Mouse (Mus musculus): ENCODE data around the gene Spock1. TPM values are rescaled to one million over a fixed set of nuclear protein-coding genes. Genes with fewer than 3 reads are reported as not detected.

Gene Spock1
- polyA plus RNA-seq, 1 experiment from 2014 or later: 0.12 TPM

DNA sequence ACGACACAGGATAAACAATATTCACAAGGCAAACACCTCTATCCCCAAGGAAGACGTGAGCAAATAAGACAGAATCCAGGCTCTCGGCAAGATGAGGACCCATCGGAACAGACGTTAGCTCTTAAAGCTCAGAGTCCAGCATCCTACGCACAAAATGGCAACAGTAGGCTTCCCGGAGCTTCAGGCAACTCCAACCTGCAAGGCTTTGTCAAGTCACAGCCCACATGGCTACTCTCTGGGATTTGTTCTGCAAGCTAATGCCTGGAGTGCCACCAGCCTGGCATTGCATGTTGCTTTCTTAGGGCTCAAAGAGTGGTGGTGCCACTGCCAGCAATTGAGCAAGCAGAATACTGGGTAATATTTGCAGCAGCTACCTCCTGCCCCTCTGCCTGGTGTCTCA, 373.8 kb downstream of the Spock1 start:
- no peak overlapping the region for H3K4me2 ChIP-seq (ENCODE audit: low read depth, low read length)
- ATAC-seq (ENCODE audit: low read depth): no peak
- WGBS (ENCODE audit: insufficient replicate concordance): 69% methylated on average over 7 of the region's 7 CpGs

DNA sequence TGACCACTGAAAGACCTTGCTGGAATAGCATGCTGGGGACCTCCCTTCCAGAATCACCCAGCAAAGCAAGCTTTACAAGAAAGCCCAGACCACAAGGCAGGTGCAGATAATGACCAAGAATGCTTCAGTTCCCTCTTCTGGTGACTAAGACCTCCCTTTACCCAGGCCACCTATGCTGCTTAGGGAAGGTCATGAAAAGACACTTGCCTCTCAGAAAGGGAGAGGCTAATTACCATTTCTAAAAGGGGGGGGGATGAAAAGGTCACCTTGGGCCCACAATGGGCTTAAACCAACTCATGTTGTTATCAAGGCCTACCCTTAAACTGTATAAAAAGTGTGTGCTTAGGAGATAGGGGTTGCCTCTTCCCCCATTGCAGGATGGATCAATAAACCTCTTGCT, 382.2 kb downstream of the Spock1 start:
- Histone ChIP-seq H3K27ac (ENCODE audit: low read length) (no peak overlapping the region), H3K9ac (ENCODE audit: low read depth, low read length) (no peak overlapping the region), H3K4me1 (ENCODE audit: control insufficient read depth, low read depth, low read length) (no peaks in the 10 kb centered on the region), H3K4me3 (ENCODE audit: low read depth, low read length) (no peak overlapping the region), H3K27me3 (ENCODE audit: control insufficient read depth, insufficient read depth, low read depth, low read length) (no peaks in the 10 kb centered on the region), H3K9me3 (replicated peaks; ENCODE audit: control insufficient read depth, low read length) (no peaks in the 10 kb centered on the region), H3K4me2 (ENCODE audit: low read depth, low read length) (no peak overlapping the region), H3K36me3 (ENCODE audit: control insufficient read depth, insufficient read depth) (no peaks in the 10 kb centered on the region)
- no peak for ATAC-seq (ENCODE audit: low read depth)

More for the DNA sequence above, 373.8 kb downstream of the Spock1 start:
- Histone ChIP-seq H3K9ac (ENCODE audit: low read depth, low read length) (no peak overlapping the region), H3K4me3 (ENCODE audit: low read depth, low read length) (no peak overlapping the region), H3K36me3 (ENCODE audit: control insufficient read depth, insufficient read depth) (no peaks in the 10 kb centered on the region), H3K27me3 (ENCODE audit: control insufficient read depth, insufficient read depth, low read depth, low read length) (no peaks in the 10 kb centered on the region), H3K9me3 (replicated peaks; ENCODE audit: control insufficient read depth, low read length) (no peaks in the 10 kb centered on the region), H3K4me1 (ENCODE audit: control insufficient read depth, low read depth, low read length) (no peaks in the 10 kb centered on the region), H3K27ac (ENCODE audit: low read length) (no peak overlapping the region)

DNA sequence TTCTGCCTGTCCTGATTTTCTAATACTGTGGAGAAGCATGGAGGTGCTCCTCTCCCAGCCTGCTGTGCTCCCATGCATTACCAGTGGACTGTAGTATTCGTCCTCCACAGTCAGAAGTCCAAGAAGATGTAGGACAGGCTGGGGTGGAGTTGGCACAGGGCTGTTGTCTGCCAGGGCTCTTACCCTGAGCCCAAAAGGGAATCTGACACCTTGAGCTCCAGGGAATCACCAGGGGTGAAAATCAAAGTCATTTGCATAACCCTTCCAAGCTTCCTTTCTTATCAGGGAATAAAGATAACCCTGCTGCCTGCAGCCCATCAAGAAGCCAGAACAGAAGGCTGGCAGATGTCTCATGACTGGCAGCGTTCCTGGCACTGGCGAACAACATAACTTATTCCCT, 383.6 kb downstream of the Spock1 start:
- Histone ChIP-seq H3K9ac (ENCODE audit: low read depth, low read length) (no peak overlapping the region), H3K36me3 (ENCODE audit: control insufficient read depth, insufficient read depth) (no peaks in the 10 kb centered on the region), H3K4me1 (ENCODE audit: control insufficient read depth, low read depth, low read length) (no peaks in the 10 kb centered on the region), H3K27me3 (ENCODE audit: control insufficient read depth, insufficient read depth, low read depth, low read length) (no peaks in the 10 kb centered on the region), H3K27ac (ENCODE audit: low read length) (no peak overlapping the region), H3K4me2 (ENCODE audit: low read depth, low read length) (no peak overlapping the region), H3K9me3 (replicated peaks; ENCODE audit: control insufficient read depth, low read length) (no peaks in the 10 kb centered on the region), H3K4me3 (ENCODE audit: low read depth, low read length) (no peak overlapping the region)
- 46% methylated on average over 3 of the region's 3 CpGs for WGBS (ENCODE audit: insufficient replicate concordance)
- ATAC-seq (ENCODE audit: low read depth): no peak

DNA sequence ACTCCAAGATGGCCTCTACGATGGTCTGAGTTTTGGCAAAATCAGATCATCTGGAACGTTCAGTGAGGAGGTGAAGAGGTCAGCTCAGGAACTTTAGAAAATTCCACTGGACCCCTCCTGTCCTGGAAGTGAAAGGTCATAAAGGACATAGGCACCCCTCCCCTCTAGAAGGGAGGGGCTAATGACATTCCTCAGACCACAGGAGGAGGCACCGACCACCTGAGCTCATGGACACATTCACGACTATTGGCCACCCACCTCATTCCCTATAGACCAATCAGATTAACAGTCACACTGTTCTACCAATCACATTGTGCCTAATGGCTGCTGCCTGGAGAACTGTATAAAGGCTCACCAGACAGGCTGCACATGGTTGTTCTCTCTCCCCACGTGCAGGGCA, 384.8 kb downstream of the Spock1 start:
- no peak overlapping the region for H3K27ac ChIP-seq (ENCODE audit: low read length)
- H3K4me2 ChIP-seq (ENCODE audit: low read depth, low read length): no peak overlapping the region
- no peak overlapping the region for H3K9ac ChIP-seq (ENCODE audit: low read depth, low read length)
- H3K4me3 ChIP-seq (ENCODE audit: low read depth, low read length): no peak overlapping the region
- H3K9me3 ChIP-seq (replicated peaks; ENCODE audit: control insufficient read depth, low read length): no peaks in the 10 kb centered on the region
- no peak for ATAC-seq (ENCODE audit: low read depth)
- no peaks in the 10 kb centered on the region for H3K4me1 ChIP-seq (ENCODE audit: control insufficient read depth, low read depth, low read length)
- H3K27me3 ChIP-seq (ENCODE audit: control insufficient read depth, insufficient read depth, low read depth, low read length): no peaks in the 10 kb centered on the region
- WGBS (ENCODE audit: insufficient replicate concordance): 60% methylated on average over 5 of the region's 5 CpGs
- H3K36me3 ChIP-seq (ENCODE audit: control insufficient read depth, insufficient read depth): no peaks in the 10 kb centered on the region

DNA sequence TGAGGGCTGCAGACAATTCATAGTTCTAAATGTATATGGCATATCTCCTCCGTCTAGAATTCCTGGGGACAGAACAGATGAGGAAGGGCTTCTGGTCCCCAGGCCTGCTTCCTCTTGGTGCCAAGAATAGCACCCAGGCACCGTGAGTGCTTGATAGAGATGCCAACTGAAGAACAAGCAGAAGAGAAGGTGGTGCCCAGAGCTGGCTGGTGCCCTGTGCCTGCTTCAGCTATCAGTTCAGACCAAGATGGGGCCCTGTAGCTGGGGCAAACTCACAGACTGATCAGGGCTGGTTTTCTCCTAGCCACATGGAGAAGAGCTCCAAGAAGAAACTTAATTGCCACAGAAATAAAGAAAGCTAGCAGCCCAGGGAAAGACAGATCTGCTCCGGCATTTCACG, 385.8 kb downstream of the Spock1 start:
- no peaks in the 10 kb centered on the region for H3K9me3 ChIP-seq (replicated peaks; ENCODE audit: control insufficient read depth, low read length)
- WGBS (ENCODE audit: insufficient replicate concordance): 56% methylated on average over 4 of the region's 4 CpGs
- H3K27ac ChIP-seq (ENCODE audit: low read length): no peak overlapping the region
- H3K36me3 ChIP-seq (ENCODE audit: control insufficient read depth, insufficient read depth): no peaks in the 10 kb centered on the region
- no peak overlapping the region for H3K4me3 ChIP-seq (ENCODE audit: low read depth, low read length)
- no peak overlapping the region for H3K4me2 ChIP-seq (ENCODE audit: low read depth, low read length)
- H3K4me1 ChIP-seq (ENCODE audit: control insufficient read depth, low read depth, low read length): no peaks in the 10 kb centered on the region
- no peak for ATAC-seq (ENCODE audit: low read depth)
- no peaks in the 10 kb centered on the region for H3K27me3 ChIP-seq (ENCODE audit: control insufficient read depth, insufficient read depth, low read depth, low read length)
- no peak overlapping the region for H3K9ac ChIP-seq (ENCODE audit: low read depth, low read length)

DNA sequence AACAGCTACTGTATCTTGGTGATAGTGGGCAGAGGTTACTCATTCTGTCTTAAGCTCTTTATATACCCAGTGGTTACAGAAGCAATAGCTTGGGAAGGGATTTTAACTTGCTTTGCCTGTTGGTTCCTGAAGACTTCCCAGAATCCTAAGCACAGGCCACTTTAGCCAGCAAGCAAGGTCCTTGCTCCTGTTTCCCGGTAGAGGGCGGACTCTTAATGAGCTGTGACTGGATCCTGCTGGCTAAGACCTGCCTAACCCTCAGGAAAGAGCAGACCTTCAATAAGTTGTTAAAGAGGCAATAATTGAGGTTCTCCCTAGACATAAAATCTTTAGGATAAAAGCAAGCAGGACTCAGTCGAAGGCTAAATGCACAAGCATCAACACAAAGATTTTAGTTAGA, 387.0 kb downstream of the Spock1 start:
- no peaks in the 10 kb centered on the region for H3K36me3 ChIP-seq (ENCODE audit: control insufficient read depth, insufficient read depth)
- H3K4me3 ChIP-seq (ENCODE audit: low read depth, low read length): no peak overlapping the region
- no peak for ATAC-seq (ENCODE audit: low read depth)
- no peak overlapping the region for H3K4me2 ChIP-seq (ENCODE audit: low read depth, low read length)
- H3K4me1 ChIP-seq (ENCODE audit: control insufficient read depth, low read depth, low read length): no peaks in the 10 kb centered on the region
- H3K9me3 ChIP-seq (replicated peaks; ENCODE audit: control insufficient read depth, low read length): no peaks in the 10 kb centered on the region
- no peak overlapping the region for H3K27ac ChIP-seq (ENCODE audit: low read length)
- WGBS (ENCODE audit: insufficient replicate concordance): 11% methylated on average over 3 of the region's 3 CpGs
- H3K27me3 ChIP-seq (ENCODE audit: control insufficient read depth, insufficient read depth, low read depth, low read length): no peaks in the 10 kb centered on the region
- no peak overlapping the region for H3K9ac ChIP-seq (ENCODE audit: low read depth, low read length)

DNA sequence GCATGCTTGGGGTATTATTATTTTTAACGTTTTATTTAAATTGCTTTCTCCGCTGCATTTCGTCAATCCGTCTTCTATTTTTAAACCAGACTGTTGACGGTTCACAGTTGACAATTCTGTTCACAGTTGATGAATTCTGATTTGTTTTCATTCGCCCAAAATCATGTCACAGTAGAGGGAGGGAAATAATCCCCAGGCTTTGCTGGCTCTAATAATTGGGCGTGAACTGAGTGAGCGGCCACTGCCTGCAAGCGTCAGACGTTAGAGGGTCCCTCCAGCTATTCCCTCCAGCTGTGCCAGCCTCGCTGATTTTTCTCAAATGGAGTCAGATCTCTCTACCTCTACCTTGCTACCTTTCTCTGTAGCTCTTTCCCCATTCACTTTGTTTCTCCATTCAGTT, 388.3 kb downstream of the Spock1 start:
- Histone ChIP-seq H3K9ac (ENCODE audit: low read depth, low read length) (no peak overlapping the region), H3K9me3 (replicated peaks; ENCODE audit: control insufficient read depth, low read length) (no peaks in the 10 kb centered on the region), H3K4me2 (ENCODE audit: low read depth, low read length) (no peak overlapping the region), H3K27me3 (ENCODE audit: control insufficient read depth, insufficient read depth, low read depth, low read length) (no peaks in the 10 kb centered on the region), H3K36me3 (ENCODE audit: control insufficient read depth, insufficient read depth) (no peaks in the 10 kb centered on the region), H3K4me1 (ENCODE audit: control insufficient read depth, low read depth, low read length) (no peaks in the 10 kb centered on the region), H3K4me3 (ENCODE audit: low read depth, low read length) (no peak overlapping the region), H3K27ac (ENCODE audit: low read length) (no peak overlapping the region)
- WGBS (ENCODE audit: insufficient replicate concordance): 59% methylated on average over 11 of the region's 11 CpGs
- ATAC-seq (ENCODE audit: low read depth): no peak

DNA sequence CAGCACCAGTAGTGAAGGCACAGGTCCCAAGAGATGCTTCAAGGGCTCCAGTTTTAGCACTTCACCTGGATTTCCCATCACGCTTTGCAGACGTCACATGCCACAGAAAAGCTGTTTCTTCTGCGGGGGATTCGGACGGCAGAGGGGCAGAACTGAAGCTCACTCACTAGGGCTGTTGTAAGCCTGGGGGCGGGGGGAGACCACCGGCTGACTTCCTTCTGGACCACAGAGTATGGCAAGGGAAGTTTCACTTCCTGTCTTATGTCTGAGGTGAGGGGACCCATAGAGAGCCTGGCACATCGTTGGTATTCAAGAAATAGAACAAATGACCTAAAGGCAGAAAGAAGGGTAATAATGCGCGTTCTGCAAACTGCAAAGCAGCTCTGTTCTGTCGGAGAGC, 392.4 kb downstream of the Spock1 start:
- Histone ChIP-seq H3K9me3 (replicated peaks; ENCODE audit: control insufficient read depth, low read length) (no peaks in the 10 kb centered on the region), H3K27me3 (ENCODE audit: control insufficient read depth, insufficient read depth, low read depth, low read length) (no peaks in the 10 kb centered on the region), H3K36me3 (ENCODE audit: control insufficient read depth, insufficient read depth) (no peaks in the 10 kb centered on the region), H3K4me3 (ENCODE audit: low read depth, low read length) (no peak overlapping the region), H3K27ac (ENCODE audit: low read length) (no peak overlapping the region), H3K4me2 (ENCODE audit: low read depth, low read length) (no peak overlapping the region), H3K4me1 (ENCODE audit: control insufficient read depth, low read depth, low read length) (no peaks in the 10 kb centered on the region), H3K9ac (ENCODE audit: low read depth, low read length) (no peak overlapping the region)
- ATAC-seq (ENCODE audit: low read depth): no peak
- WGBS (ENCODE audit: insufficient replicate concordance): 41% methylated on average over 11 of the region's 11 CpGs

DNA sequence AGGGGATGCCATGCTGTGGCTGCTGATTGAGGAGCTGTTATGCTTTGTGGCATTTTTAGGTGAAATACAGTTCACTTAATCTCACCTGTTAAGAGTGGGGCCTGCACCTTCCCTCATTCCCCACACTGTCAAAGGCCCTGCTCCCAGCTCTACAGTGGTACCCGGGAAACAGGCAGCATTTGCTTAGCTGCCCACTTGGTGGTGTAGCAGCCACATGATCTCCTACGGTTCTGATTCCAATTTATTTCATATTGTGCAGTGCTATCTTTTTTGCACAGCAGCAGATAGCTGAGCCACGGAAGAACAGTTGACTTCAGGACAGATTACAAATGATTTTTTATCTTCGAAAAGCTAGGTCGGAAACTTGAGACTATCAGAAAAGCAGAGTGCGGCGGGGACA, 406.6 kb downstream of the Spock1 start:
- no peak for ATAC-seq (ENCODE audit: low read depth)
- no peak overlapping the region for H3K27ac ChIP-seq (ENCODE audit: low read length)
- H3K9ac ChIP-seq (ENCODE audit: low read depth, low read length): no peak overlapping the region
- H3K4me1 ChIP-seq (ENCODE audit: control insufficient read depth, low read depth, low read length): no peaks in the 10 kb centered on the region
- 64% methylated on average over 7 of the region's 7 CpGs for WGBS (ENCODE audit: insufficient replicate concordance)
- H3K4me2 ChIP-seq (ENCODE audit: low read depth, low read length): no peak overlapping the region
- H3K36me3 ChIP-seq (ENCODE audit: control insufficient read depth, insufficient read depth): no peaks in the 10 kb centered on the region
- H3K9me3 ChIP-seq (replicated peaks; ENCODE audit: control insufficient read depth, low read length): no peaks in the 10 kb centered on the region
- H3K4me3 ChIP-seq (ENCODE audit: low read depth, low read length): no peak overlapping the region
- H3K27me3 ChIP-seq (ENCODE audit: control insufficient read depth, insufficient read depth, low read depth, low read length): no peaks in the 10 kb centered on the region

DNA sequence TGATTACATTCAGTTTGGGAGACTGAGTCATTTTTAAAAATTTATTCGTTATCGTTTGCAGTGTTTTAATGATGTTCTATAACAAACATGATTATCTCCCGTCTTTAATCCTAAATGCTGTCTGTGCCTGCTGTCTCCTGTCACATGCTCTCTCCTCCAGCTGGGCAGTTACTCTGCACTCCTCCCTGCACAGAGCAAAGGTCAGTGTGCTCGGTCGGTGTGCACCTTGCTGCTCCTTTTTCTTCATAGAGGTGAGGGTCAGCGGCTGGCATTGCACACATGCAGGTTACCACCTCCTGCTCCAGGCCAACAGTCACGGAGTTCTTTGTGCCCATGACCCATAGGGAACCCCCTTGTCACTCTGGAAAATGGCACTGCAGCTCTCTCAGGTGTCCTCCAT, 411.4 kb downstream of the Spock1 start:
- no peaks in the 10 kb centered on the region for H3K36me3 ChIP-seq (ENCODE audit: control insufficient read depth, insufficient read depth)
- 61% methylated on average over 7 of the region's 7 CpGs for WGBS (ENCODE audit: insufficient replicate concordance)
- H3K9me3 ChIP-seq (replicated peaks; ENCODE audit: control insufficient read depth, low read length): no peaks in the 10 kb centered on the region
- no peak for ATAC-seq (ENCODE audit: low read depth)
- no peaks in the 10 kb centered on the region for H3K4me1 ChIP-seq (ENCODE audit: control insufficient read depth, low read depth, low read length)
- H3K27ac ChIP-seq (ENCODE audit: low read length): no peak overlapping the region
- H3K4me2 ChIP-seq (ENCODE audit: low read depth, low read length): no peak overlapping the region
- H3K9ac ChIP-seq (ENCODE audit: low read depth, low read length): no peak overlapping the region
- no peaks in the 10 kb centered on the region for H3K27me3 ChIP-seq (ENCODE audit: control insufficient read depth, insufficient read depth, low read depth, low read length)
- no peak overlapping the region for H3K4me3 ChIP-seq (ENCODE audit: low read depth, low read length)
